Mouse (Mus musculus) lung, postnatal 10 days (tissue): ENCODE measurements around the gene Muc1.

ENCODE experiments used
- DNase-seq: peaks from one replicate; pipeline ENCODE4 v3.0.0; 2021

The Muc1 gene

DNA sequence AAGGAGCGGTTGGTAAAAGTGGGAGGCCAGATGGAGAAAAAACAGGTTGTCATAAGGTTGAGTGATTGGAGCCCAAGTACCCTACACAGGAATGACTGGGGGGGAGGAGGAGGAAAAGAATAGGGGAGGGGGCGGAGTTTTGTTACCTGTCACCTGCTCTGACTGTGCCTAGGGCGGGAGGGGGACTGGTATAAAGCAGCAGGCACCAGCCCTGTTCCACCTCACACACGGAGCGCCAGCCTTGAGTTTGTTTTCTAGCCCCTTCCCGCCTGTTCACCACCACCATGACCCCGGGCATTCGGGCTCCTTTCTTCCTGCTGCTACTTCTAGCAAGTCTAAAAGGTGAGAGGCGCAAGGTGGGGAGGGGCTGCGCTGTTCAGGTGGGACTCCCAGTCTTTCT, at the start of gene Muc1:
TSS of gene Muc1 (plus strand) at position 222 of the 400 bp plus-strand sequence.
- peak; percentile 66 for DNase-seq

DNA sequence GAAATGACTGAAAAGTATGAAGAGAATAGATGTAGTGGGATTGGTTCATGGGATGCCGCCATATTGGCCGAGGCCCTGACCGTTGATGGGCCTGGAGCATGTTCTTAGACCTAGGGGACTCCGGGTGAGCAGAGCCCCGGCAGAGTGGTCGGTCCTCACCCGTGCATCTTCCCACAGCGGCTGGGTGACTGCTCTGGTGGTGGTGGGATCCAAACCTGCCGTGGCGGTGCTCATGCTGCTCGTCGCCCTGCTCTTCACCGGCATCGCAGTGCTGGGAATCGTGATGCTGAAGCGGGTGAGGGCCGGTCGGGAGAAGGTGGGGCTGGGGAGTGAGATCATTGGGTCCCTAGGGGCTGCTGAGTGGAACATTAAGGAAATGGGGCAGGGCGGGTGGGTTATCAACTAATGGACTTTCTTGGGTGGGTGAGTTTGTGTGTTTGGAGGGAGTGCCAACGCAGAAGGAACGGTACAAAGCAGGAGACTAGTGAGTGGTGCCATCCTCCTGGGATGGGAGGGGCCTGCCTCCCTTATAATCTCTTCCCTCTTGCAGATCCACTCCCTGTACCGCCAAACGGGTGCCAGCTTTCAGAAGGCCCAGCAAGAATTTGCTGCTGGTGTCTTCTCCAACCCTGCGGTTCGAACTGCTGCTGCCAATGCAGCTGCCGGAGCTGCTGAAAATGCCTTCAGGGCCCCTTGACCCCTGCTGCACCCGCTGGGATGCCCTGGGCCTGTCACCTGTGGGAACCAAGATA, 46.9 kb upstream of the Muc1 start:
- no peak for DNase-seq

DNA sequence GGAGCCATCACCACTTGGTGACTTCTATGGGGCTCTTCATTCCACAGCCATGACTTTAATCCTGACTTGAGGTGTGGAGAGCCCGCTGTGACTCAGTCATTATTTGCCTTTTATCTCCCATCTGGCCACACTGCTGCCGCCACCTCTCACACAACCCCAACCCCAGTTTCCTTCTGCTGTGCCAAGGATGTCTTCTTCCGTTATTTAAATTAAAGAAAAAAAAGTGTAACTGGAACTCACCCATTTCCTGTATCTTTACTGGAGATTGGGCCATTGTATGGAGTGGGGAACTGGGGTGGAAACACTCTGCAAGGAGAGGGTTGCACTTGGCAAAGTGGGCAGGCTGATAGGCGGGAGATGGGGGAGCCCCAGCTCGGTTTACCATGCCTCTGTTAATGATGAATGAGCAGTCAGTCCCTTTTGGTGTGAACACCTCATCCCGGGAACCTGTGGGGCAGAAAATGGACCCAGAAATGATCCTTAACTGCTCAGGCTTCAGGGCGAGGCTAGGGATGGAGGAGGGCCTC, 46.3 kb upstream of the Muc1 start:
- no peak for DNase-seq

DNA sequence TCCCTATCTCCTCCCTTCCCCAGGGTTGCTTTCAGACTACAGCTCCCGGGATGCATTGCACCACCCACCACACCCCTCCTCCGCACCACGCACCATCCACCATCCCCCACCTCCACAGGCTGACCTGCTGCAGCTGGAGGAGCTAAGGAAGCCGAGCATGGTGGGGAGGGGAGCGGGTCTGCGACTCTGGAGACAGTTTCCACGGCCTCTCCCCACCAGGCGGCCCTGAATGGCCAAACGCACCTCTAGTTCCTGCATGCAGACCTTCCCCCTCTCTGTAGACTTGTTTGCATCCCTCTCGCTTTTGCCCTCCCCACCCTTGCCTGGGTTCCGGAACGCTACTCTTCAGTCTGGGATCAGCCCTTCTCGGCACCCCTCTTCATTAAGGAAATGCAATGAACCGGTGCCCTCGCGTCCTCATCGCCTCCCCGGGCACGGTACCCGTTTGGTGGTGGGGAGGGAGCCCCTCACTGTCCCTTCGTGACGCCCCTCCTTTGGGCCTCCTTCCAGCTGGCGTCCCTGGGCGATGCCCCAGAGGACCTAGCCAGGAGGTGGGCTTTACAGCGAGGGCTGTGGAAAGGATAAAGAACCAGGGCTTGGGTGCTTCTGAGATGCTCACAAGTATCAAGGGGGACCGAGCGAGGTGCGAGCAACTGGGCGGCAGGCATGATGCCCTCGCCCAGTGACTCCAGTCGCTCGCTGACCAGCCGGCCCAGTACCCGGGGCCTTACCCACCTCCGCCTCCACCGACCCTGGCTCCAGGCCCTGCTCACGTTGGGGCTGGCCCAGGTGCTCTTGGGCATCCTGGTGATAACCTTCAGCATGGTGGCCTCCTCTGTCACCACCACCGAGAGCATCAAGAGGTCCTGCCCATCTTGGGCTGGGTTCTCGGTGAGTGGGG, 45.5 kb upstream of the Muc1 start, which contains the start of gene Fam189b:
TSS of gene Fam189b (plus strand) at position 86 of the 901 bp plus-strand sequence.
- DNase-seq, result peak; percentile 94

DNA sequence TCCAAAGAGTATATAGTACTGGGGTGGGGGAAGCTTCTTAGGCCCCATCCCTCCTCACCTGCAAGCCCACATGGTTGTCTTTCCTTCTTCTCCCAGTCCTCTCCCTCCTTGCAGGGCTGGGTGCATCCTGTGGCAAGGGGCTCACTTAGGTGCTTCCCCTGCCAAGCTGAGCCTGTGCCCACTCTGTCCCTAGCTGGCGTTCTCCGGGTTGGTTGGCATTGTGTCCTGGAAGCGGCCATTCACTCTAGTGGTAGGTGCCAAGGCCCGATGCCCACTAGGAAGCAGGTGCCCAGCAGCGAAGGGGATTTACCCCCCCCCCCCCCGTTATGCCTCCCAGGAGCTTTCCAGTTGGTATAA, 44.9 kb upstream of the Muc1 start:
- DNase-seq, result no peak

DNA sequence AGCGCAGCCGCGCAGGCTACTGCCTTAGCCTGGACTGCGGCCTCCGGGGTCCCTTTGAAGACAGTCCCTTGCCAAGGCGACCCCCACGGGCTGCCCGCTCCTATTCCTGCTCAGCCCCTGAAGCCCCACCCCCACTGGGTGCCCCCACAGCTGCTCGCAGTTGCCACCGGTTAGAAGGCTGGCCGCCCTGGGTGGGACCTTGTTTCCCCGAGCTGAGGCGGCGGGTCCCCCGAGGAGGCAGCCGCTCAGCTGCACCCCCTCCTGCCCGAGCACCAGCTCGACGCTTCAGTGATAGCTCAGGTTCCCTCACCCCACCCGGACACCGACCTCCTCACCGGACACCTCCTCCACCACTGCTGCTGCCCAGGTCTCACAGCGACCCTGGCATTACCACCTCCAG, 41.7 kb upstream of the Muc1 start:
- DNase-seq, result no peak

DNA sequence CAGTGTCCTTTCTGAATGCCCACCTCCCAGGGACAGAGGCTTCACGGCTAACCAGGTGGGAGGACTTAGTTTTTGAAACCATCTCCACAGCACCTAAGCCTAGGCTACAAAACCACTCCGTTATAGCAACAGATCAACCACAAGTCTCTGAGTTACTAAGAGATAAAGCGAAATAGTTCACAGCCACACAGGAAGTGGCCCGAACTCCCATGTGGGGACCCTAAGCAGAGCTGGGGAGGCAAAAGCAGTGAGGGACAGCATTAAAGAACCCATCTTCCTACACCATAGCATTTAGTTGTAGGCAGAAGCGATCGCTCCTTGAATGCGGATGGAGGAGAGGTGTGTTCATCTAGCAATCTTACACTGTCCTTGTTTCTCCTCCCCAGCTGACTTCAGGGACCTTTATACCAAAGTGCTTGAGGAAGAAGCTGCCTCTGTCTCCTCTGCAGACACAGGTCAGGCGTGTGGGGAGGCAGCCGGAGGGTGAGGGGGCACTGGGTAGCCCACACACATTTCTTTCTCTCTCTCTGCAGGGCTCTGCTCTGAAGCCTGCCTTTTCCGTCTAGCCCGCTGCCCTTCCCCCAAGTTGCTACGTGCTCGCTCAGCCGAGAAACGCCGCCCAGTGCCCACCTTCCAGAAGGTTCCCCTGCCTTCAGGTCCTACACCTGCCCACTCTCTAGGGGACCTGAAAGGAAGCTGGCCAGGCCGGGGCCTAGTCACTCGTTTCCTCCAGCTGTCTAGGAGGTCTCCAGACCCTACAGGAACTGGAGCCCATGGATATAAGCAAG, 41.0 kb upstream of the Muc1 start:
- DNase-seq, result no peak

DNA sequence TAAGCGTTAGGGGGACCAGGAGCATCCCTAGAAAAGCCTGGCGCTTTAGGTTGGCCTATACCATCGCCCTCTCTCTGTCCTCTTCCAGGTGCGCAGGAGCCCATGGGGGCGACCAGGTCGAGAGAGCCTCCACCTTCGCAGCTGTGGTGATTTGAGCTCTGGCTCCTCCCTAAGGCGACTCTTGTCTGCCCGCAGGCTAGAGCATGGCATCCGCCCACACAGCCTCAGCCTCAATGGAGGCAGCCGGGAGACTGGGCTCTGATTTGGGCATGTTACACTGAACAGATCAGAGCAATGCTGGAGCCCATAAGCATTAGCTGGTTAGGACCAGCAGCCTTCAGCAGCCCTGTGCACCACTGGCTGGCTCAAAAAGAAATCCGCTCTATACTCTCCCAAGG, 40.4 kb upstream of the Muc1 start:
- no peak for DNase-seq

DNA sequence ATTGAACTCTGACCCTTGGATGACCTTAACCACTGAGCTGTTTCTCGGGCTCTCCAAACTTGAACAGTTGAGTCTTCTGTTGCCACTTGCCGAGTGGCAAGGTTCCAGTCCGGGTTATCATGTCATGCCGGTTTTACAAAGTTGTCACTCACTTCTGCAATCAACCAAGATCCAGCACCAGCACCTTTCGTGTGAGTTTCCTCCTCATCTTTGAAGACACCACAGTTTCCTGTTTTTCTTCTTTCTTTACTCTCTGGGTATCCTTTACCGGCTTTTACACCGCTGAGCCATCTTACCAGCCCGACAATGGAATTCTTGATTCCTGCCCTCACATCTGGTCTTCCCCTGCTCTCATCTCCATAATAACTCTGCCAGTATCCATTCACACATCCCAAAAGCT, 38.4 kb upstream of the Muc1 start:
- no peak for DNase-seq

DNA sequence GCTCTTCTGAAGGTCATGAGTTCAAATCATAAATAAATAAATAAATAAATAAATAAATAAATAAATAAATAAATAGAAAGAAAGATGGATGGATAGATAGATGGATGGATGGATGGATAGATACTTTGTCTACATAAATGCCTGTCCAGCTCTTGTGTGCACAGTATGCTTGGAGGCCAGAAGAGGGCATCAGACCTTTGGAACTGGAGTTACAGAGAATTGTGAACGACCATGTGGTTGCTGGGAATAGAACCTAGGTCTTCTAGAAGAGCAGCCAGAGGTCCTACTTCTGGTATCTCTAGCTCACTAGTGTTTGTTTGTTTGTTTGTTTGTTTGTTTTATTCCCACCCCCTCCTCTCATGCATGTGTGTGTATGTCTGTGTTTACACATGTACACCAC, 35.5 kb upstream of the Muc1 start:
- DNase-seq, result no peak

DNA sequence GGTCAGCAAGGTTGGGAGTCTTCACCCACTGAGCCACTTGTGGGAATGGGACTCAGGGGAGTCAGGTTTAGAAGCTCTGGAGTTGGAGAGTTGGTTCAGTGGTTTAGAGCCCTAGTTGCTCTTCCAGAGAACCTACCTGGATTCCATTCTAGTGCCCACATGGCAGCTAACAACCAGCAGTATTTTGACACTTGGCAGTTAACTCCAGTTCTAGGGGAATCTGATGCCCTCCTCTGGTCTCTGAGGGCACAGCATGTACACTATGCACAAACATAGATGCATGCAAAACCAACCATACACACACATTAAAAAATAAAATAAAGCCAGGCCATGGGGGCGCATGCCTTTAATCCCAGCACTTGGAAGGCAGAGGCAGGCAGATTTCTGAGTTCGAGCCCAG, 35.0 kb upstream of the Muc1 start:
- DNase-seq, result peak; percentile 46

DNA sequence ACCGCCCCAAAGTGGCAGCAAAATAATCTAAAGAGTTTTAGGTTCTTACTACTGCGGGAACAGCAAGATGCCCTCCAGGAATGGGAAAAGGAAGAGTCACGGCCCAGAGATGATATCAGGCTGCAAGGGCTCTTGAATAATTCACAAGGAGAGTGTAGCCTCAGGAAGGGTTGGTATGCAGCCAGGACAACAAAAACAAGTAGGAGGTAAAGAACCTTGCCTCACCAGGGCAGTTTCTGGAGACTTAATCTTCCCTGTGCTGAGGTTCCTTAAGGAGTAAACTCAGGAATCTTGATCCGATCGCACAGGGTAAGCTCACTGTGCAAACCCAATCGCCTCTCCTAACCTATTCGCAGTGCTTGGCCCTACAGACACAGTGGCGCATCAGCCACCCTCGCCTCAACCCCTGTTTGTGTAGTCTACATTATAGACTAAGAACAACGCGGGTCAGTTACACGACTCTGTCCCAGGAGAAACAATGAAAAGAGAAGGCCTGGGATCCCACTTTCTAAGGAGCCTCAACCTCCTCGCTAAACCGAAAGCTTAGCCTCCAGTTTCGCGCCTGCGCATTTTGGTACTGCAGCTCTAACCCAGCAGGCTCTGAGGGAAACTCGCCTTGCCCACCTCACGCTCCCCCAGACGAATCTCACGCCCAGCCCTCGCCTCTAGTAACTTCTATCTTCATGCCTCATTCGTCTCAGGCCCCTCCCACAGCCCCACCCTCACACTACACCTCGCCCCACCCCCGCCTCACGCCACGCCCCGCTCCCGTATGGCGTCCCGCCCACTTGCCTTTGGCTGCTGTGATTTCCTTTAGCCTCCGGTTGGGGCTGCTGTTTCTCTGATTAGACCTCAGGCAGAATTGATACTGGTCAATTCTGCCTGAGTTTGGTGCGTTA, 32.6 kb upstream of the Muc1 start:
- peak; percentile 94 for DNase-seq

DNA sequence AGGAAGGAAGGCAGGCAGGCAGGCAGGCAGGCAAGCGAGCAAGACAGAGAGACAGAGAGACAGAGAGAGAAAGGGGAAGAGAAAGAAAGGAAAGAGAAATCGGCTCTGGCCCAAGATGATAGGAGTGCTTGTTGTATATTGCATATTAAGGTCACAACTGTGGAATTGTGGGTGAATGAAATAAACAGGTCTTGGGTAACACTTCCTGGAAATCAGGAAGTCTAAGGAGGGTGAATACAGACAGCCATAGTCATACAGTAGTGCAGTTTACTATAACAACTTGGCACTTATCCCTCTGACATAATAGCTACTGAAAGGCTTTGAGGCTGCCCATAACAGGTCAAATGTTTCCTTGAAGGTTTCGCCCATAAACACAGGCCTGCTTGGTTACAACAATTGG, 29.0 kb upstream of the Muc1 start:
- no peak for DNase-seq

DNA sequence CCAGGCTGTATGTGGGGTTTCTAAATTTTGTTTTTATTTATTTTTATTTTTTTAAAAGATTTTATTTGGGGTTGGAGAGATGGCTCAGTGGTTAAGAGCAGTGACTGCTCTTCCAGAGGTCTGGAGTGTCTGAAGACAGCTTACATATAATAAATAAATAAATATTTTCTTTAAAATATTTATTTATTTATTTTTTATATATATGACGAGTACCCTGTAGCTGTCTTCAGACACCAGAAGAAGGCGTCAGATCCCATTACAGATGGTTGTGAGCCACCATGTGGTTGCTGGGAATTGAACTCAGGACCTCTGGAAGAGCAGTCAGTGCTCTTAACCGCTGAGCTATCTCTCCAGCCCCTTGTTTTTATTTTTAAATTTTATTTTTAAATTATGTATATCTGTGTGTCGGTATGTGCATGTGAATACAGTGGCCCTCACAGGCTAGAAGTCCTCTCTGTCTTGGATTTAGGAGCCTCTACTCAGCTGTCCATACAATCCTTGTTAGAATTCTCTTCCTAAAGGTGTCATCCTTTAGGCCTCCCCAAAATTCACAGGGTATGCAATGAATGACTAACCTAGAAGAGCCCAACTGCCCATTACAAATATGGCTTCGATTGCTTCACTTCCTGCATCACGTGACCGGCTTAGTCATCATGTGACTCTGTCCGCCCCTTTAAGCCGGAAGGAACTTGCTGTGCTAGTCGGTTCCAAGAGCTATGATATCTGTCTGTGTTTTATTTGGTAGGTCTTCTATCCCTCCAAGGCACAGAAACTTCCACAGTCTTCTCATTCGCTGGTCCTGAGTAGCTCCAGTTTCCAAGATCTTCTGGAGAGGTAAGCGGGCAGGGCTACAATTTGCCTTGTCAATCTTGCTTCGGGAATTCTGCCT, 26.4 kb upstream of the Muc1 start, which contains the start of gene Gba:
TSS of gene Gba (plus strand) at position 676 of the 889 bp plus-strand sequence.
- peak; percentile 90 for DNase-seq

DNA sequence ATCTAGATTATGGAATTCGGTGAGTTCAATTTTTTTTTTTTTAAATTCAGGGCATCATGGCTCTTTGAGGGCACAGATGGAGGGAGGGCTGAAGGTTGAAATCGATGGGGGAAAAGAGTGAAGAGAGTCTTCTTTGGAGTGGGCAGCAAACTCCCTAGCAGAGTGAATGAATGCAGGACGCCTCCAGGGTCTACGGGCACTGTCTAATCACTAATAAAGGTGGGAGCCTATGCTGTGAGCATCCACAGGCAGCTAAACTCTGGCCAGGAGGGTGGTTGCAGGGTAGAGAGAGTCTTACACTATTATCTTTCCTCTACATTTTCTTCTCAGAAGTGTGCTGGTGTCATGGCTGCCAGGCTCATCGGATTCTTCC, 25.7 kb upstream of the Muc1 start:
- DNase-seq, result no peak

DNA sequence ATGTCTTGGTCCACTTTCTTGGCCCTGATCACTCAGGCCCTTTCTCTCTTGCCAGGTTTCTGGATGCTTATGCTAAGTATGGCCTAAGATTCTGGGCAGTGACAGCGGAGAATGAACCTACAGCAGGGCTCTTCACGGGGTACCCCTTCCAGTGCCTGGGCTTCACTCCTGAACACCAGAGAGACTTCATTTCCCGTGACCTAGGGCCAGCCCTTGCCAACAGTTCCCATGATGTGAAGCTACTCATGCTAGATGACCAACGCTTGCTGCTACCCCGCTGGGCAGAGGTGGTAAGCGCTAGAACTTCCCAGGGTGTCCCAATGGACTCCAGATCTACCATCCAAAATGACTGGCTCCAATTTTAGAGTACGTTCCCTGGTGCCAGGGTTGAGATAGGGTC, 22.8 kb upstream of the Muc1 start:
- DNase-seq, result no peak

DNA sequence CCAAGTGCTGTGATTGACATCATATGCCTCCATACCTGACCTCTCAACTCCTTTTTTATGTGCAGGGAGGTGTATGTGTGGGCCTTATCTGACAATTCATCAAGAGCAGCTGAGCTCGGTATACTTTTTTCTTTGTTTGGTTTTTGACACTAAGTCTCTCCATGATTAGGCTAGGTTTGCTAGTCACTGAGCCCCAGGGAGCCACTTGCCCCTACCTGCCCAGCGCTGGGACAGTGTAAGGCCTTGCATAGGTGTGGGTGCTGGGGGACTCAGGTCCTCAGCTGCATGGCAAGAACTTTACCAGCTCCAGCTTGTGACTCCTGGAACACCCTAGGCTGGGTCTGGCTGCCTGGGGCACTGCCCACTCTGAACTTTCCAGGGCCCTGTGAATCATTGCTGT, 22.2 kb upstream of the Muc1 start:
- no peak for DNase-seq

DNA sequence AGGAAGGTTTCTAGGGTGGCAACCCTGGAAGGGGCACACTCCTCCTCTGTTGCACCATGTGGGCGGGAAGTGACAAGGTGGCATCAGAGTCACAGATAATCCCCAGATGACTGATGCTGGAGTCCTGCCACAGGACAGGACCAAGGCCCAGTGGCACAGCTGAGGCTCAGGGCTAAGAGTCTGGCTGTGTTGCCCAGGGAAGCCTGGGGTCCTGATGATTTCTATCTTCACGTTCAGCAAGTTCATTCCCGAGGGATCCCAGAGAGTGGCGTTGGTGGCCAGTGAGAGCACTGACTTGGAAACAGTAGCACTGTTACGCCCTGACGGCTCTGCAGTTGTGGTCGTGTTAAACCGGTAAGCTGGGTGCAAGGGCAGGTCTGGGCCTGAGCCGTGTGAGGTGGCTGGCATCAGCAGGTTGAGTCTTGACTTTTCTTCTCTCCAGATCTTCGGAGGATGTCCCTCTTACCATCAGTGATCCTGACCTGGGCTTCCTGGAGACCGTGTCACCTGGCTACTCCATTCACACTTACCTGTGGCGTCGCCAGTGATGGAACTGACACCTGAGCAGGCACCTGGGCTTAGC, 20.7 kb upstream of the Muc1 start:
- DNase-seq, result no peak

DNA sequence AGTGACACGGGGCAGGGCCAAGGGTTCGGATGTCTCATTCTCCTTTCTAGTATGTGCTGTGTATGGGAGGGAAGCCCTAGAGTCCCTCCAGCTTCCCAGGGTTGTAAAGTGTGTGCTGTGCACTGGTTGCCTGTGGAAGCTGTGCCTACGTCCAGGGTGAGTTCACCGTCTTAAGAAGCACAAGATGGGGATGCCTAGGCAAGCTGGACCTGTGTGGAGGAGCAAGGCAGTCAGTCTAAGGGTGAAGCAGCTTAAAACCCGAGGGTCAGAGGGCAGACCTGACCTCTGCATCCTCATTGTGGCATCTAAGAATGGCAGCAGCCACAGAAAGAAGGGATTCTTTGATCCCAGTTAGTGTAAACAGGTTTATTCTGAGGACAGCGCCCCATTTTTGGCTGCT, 20.1 kb upstream of the Muc1 start:
- DNase-seq, result no peak

DNA sequence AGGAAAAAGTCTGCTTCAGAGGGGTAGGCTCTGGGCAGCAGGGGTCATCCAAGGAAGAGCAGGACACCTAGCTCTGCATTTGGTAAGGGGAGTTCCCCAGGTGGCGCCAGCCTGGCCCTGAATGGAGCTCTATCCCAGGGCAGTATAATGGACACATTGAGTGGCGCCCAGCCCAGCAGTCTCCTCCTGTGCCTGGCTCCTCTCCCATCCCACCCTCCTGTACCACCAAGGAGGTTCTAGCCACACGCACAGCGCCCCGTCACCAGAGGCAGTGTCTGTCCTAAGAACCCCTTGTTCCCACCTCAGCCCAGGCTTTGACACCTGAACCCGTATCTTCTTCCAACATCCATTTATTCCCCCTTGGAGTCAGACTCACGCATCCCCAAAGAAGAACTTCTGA, 19.1 kb upstream of the Muc1 start:
- DNase-seq, result no peak

DNA sequence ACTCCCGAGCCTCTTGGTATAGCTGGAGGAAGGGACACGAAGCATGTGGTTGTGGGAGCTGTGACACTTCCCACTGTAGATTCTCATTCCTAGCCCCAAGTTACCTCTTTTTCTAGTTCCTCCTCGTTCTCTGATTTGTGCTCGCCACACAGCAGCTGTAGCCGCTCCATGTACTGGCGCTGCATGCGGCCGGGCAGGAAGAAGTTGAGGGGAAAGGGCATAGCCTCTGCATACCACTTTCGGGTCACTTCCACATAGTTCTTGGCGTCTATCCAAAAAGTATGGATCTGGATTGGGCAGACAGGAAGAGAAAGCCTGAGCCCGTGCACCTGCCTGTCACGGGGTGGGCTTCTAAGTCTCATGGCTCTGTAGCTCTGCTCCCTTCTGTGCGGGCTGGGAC, 18.7 kb upstream of the Muc1 start:
- no peak for DNase-seq
